Mouse (Mus musculus) forebrain, embryonic 14.5 days (tissue): ENCODE measurements around the gene Slc25a54. TPM values are rescaled to one million over a fixed set of nuclear protein-coding genes. Genes with fewer than 3 reads are reported as not detected.
A peak's percentile ranks its signal among the peaks of the same experiment; 100 is the strongest.

Experiments
- ATAC-seq: fragments of 200-750 bp; cut with Nextera tagmentation; 2 replicates; pipeline ENCODE4 v1.8.0; 2017; ENCODE audit warnings: mild to moderate bottlenecking, moderate library complexity
- DNase-seq: peaks from one replicate; pipeline ENCODE4 v3.0.0-alpha.2; 2015; ENCODE audit warnings: low spot score
- H3K27ac ChIP-seq: fragments of 300-500 bp; sonication (generic); 2 replicates; pipeline ENCODE4 v1.5.1; 2014; ENCODE audit warnings: low read depth, mild to moderate bottlenecking, control low read depth, low read length, moderate library complexity
- H3K27me3 ChIP-seq: fragments of 300-500 bp; sonication (generic); replicated peaks from 2 replicates; pipeline ENCODE4 v1.6.1; 2014; ENCODE audit warnings: low read length, control low read depth, mixed read lengths; ENCODE audit not compliant: control insufficient read depth, insufficient read depth
- H3K36me3 ChIP-seq: fragments of 300-500 bp; sonication (generic); 2 replicates; pipeline ENCODE4 v1.6.1; 2014; ENCODE audit warnings: low read length, control low read depth; ENCODE audit not compliant: control insufficient read depth, insufficient read depth
- H3K4me1 ChIP-seq: fragments of 300-500 bp; sonication (generic); 2 replicates; pipeline ENCODE4 v1.6.1; 2014; ENCODE audit warnings: antibody characterized with exemption, low read length, control low read depth; ENCODE audit not compliant: control insufficient read depth, insufficient read depth
- H3K4me2 ChIP-seq: fragments of 300-500 bp; sonication (generic); 2 replicates; pipeline ENCODE4 v1.6.1; 2014; ENCODE audit warnings: mild to moderate bottlenecking, control low read depth, low read length
- H3K4me3 ChIP-seq: fragments of 300-500 bp; sonication (generic); 2 replicates; pipeline ENCODE4 v1.5.1; 2014; ENCODE audit warnings: low read depth, low read length, control low read depth
- H3K9ac ChIP-seq: fragments of 300-500 bp; sonication (generic); 2 replicates; pipeline ENCODE4 v1.6.1; 2014; ENCODE audit warnings: mild to moderate bottlenecking, low read length, control low read depth, moderate library complexity
- H3K9me3 ChIP-seq: fragments of 300-500 bp; sonication (generic); replicated peaks from 2 replicates; pipeline ENCODE4 v1.6.1; 2016; ENCODE audit warnings: low read length, control low read depth, mixed read lengths; ENCODE audit not compliant: control insufficient read depth
- WGBS: fragments of 180-500 bp; shearing (Covaris S2); extraction: QIAGEN DNeasy Blood & Tissue Kit; methylation state at CpG from one replicate; pipeline ENCODE4 v1.1.7; 2014; 5-methylcytosine and 5-hydroxymethylcytosine counted together
- polyA plus RNA-seq: library from polyadenylated mRNA; unstranded; fragments of >200 nt; fragmentation: Nextera tagmentation; extraction: Ambion mirVana; gene quantifications from 2 replicates; pipeline ENCODE4 v1.2.1, GENCODE M21; 2014

Gene Slc25a54
- polyA plus RNA-seq, 1 experiment from 2014 or later = not detected

DNA sequence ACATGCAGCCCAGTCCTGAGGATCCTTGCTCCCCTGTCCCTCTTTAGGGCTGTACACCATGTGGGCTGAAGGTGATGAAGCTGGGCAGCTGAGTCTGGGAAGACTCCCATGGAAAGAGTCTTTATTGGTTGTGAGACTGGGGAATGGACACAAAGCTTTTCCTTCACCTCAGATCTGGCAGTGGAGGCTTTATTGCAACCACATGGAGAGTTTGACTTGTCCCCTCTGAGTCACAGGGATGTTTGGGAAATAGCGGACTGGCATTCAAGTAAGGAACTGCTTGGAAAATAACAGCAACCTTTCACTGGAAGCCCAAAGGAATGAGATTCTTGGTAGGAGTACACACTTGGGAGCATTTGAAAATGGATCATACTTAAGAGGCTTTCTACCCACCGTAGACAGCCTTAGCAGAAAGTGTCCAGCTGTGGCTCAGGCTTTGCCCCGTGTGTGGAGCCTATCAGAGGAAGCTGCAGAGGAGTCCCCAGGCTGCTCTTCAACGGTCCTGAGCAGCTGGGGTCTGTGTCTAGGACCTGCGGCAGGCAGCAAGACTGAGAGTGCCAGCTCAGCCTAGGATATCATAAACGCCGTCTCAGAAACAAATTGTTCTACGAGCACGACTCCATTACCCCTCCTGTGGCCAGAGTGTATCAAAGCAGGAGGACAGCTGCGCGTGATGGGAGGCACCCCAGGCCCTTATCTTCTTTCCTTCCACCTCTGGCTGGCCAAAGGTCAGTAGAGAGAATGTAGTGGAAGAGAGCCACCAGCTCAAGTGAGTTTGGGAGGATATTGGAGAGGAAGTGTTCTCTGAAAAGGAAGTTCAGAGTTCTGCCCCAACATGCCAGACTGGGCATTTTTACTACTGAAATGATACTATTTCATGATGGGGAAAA lies 29.0 kb upstream of the Slc25a54 start:
- no peak for DNase-seq

DNA sequence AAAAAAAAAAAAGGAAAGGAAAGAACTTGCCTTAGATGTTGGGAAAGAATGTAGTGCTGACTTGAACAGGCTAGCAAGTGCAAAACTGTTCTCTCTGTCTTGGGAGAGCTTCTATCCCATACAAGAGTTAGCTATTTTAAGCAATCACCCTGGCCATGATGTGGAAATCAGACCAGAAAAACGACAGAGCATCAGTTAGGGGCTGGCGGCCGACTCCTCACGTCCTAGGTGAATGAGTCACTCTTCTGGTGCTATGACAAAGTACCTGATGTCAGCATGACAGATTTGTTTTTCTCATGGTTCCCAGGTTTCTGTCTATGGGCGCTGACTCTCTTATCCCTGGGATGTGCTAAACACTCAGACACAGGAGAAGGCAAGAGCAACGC lies 28.3 kb upstream of the Slc25a54 start:
- Histone ChIP-seq H3K9ac (no peak overlapping the region), H3K27me3 (no peaks in the 10 kb centered on the region), H3K9me3 (no peaks in the 10 kb centered on the region), H3K4me3 (no peak overlapping the region), H3K36me3 (no peaks in the 10 kb centered on the region), H3K4me1 (no peaks in the 10 kb centered on the region), H3K27ac (no peak overlapping the region), H3K4me2 (no peak overlapping the region)
- WGBS = 86% methylated on average over 6 of the region's 6 CpGs
- ATAC-seq = no peak
- no peak for DNase-seq

More for the DNA sequence above, 29.0 kb upstream of the Slc25a54 start:
- no peaks in the 10 kb centered on the region for H3K9me3 ChIP-seq
- no peaks in the 10 kb centered on the region for H3K36me3 ChIP-seq
- WGBS = 81% methylated on average over 11 of the region's 11 CpGs
- H3K9ac ChIP-seq = no peak overlapping the region
- H3K27me3 ChIP-seq = no peaks in the 10 kb centered on the region
- H3K4me3 ChIP-seq = no peak overlapping the region
- ATAC-seq = no peak
- H3K27ac ChIP-seq = no peak overlapping the region
- H3K4me1 ChIP-seq = no peaks in the 10 kb centered on the region
- no peak overlapping the region for H3K4me2 ChIP-seq

DNA sequence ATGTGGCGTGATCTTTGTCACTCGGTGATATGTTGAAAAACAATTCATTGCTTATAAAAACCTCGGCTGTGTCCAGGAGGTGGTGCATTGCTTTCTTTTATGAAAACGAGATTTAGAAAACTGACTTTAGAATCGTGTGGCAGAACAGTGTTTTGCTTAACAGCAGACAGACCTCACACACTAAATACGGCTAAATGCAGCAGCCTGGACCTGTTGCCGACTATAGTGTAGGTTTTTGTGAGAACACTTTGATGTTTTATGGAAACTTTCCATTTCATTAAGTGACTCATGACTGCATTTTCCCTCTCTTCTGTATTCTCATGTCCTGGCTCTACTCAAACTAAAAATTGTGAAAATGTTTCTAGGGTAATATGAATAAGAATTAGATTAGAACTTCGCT lies 20.4 kb upstream of the Slc25a54 start:
- Histone ChIP-seq H3K27ac (no peak overlapping the region), H3K4me2 (no peak overlapping the region), H3K4me1 (no peaks in the 10 kb centered on the region), H3K9ac (no peak overlapping the region), H3K4me3 (no peak overlapping the region), H3K36me3 (no peaks in the 10 kb centered on the region), H3K27me3 (no peaks in the 10 kb centered on the region), H3K9me3 (no peaks in the 10 kb centered on the region)
- no peak for ATAC-seq
- WGBS = 56% methylated on average over 8 of the region's 8 CpGs
- no peak for DNase-seq

DNA sequence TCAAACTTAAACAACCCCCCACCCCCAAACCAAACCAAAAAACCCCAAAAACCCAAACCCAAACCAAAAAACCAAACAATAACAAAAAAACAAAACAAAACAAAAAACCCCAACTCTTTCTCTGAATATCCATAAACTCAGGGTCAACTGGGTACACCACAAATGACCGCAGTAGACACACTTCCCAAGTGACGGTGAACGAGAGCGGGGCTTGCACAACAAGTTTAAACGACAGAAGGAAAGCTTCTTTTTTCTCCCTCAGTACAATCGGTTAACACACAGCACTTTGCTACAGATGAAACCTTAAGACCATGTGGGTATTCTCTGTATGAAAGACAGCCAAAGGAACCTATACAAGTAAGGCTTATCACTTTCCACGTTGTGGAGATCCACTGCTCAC lies 17.9 kb upstream of the Slc25a54 start:
- Histone ChIP-seq H3K4me1 (no peaks in the 10 kb centered on the region), H3K9me3 (no peaks in the 10 kb centered on the region)

DNA sequence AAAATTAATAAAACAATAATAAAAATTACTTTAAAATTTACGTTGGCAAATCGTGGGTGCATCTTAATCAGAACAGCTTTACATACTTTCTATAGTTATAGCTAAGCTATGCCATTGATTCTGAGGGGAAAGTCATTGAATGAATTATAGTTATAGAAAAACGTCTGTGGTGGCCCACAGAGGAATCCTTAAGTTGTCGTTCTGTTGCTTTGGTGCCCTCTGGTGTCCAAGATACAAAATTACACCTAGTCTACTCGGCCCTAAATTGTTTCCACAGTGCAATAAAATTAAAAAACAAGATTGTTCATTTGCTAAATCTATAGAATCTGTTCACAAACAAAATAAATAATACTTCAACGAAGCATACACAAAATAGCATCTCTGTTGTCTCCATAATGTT lies 17.3 kb upstream of the Slc25a54 start:
- ATAC-seq = peak; percentile 57
- Histone ChIP-seq H3K27me3 (no peaks in the 10 kb centered on the region), H3K4me1 (no peaks in the 10 kb centered on the region), H3K9ac (no peak overlapping the region), H3K36me3 (no peaks in the 10 kb centered on the region), H3K4me3 (no peak overlapping the region), H3K9me3 (no peaks in the 10 kb centered on the region), H3K4me2 (no peak overlapping the region), H3K27ac (no peak overlapping the region)
- WGBS = 2% methylated on average over 6 of the region's 6 CpGs
- DNase-seq = peak; percentile 82

More for the DNA sequence above, 17.9 kb upstream of the Slc25a54 start:
- H3K4me2 ChIP-seq = no peak overlapping the region
- H3K27me3 ChIP-seq = no peaks in the 10 kb centered on the region
- 79% methylated on average over 7 of the region's 7 CpGs for WGBS
- H3K27ac ChIP-seq = no peak overlapping the region
- H3K9ac ChIP-seq = no peak overlapping the region
- H3K4me3 ChIP-seq = no peak overlapping the region
- ATAC-seq (no peak), DNase-seq (no peak)
- no peaks in the 10 kb centered on the region for H3K36me3 ChIP-seq

DNA sequence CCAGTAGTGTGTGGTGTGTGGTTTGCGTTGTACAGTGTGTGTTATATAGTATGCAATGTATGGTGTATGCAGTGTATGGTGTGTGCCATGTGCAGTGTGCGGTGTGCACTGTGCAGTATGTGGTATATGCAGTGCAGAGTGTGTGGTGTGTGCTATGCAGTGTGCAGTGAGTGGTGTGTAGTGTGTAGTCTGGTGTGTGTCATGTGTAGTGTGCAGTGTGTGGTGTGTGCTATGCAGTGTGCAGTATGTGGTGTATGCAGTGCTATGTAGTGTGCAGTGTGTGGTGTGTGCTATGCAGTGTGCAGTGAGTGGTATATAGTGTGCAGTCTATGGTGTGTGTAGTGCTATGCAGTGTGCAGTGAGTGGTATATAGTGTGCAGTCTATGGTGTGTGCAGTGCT lies 4.1 kb downstream of the Slc25a54 start:
- Histone ChIP-seq H3K4me3 (no peak overlapping the region), H3K27ac (no peak overlapping the region), H3K9ac (no peak overlapping the region), H3K4me1 (no peaks in the 10 kb centered on the region), H3K9me3 (no peaks in the 10 kb centered on the region), H3K4me2 (no peak overlapping the region), H3K27me3 (no peaks in the 10 kb centered on the region), H3K36me3 (no peaks in the 10 kb centered on the region)
- WGBS = 92% methylated on average over 2 of the region's 2 CpGs
- ATAC-seq (no peak), DNase-seq (no peak)

DNA sequence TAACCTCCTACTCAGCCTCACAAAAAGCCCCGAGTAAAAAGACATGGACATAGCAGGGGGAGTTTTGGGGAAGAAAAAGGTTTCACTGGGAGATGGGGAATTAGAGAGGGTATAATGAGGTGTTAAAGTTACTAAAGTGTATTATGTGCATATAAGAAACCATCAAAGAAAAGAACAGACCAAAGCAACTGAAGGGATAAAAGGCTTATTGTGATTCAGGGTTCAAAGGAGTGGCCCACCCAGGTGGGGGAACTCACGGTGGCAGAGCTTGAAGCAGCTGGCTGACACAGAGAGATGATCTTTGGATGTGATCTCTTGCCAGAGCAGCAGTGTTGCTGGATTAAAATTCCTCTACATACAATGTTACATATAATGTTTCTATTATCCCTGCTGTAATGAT lies 8.2 kb downstream of the Slc25a54 start:
- H3K27me3 ChIP-seq = no peaks in the 10 kb centered on the region
- no peaks in the 10 kb centered on the region for H3K4me1 ChIP-seq
- no peak overlapping the region for H3K4me2 ChIP-seq
- H3K27ac ChIP-seq = no peak overlapping the region
- no peak overlapping the region for H3K9ac ChIP-seq
- no peaks in the 10 kb centered on the region for H3K36me3 ChIP-seq
- ATAC-seq (no peak), DNase-seq (no peak)
- no peak overlapping the region for H3K4me3 ChIP-seq
- no peaks in the 10 kb centered on the region for H3K9me3 ChIP-seq
- 0% methylated on average over 2 of the region's 2 CpGs for WGBS

DNA sequence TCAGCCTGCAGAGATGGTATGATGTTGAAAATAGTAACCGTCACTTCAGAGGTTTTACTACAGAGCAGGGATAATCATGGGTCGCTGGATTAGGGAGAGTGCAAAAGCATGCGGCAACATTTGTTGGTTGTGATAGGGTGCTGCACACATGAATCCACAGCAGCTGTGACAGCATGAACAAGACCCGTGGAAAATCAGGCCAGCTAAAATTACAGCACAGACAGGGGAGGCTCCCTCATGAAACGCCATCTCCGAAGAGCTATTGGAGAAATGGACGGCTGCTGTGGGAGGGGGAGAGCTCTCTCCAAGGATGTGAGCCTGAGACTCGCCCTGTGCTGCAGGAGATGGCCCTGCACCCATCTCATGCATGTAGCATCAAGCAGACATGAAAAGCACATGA lies 24.4 kb downstream of the Slc25a54 start:
- no peak for ATAC-seq
- no peak overlapping the region for H3K4me3 ChIP-seq

DNA sequence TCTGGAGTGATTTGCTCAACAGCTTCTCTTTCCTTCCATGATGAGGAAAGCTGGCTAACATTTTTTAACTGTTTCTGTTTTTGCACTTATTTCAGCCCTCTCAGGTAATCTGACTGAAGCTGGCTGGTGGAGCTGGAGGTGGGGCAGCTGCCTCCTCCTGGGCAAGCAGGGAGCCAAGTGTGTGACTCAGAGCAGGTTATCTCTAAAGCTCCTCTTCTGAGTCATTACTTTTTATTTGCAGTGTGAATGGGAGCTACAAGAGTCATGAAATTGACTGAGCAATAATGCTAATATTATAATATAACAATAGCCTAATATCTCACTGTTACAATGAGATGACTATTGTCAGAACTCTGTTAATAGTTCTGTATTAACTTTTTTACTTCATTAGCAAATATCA lies 36.9 kb downstream of the Slc25a54 start:
- DNase-seq (no peak), ATAC-seq (no peak)
- Histone ChIP-seq H3K4me2 (no peak overlapping the region), H3K27me3 (no peaks in the 10 kb centered on the region), H3K9me3 (no peaks in the 10 kb centered on the region), H3K27ac (no peak overlapping the region), H3K9ac (no peak overlapping the region), H3K4me1 (no peaks in the 10 kb centered on the region), H3K36me3 (no peaks in the 10 kb centered on the region), H3K4me3 (no peak overlapping the region)

More for the DNA sequence above, 24.4 kb downstream of the Slc25a54 start:
- no peak for DNase-seq
- no peaks in the 10 kb centered on the region for H3K9me3 ChIP-seq
- WGBS = 70% methylated on average over 8 of the region's 8 CpGs
- no peaks in the 10 kb centered on the region for H3K36me3 ChIP-seq
- H3K27me3 ChIP-seq = no peaks in the 10 kb centered on the region
- no peak overlapping the region for H3K9ac ChIP-seq
- no peak overlapping the region for H3K27ac ChIP-seq
- H3K4me2 ChIP-seq = no peak overlapping the region
- H3K4me1 ChIP-seq = no peaks in the 10 kb centered on the region
